In genomic region chr17:3393981-3394380, GRCm38 (mm10) we compare ENCODE assay signal across 15 mouse cellular contexts.
"Had no signal": no experiment of that assay in that cellular context is flagged by ENCODE, and none has a peak within 500 bp of the region (broad histone marks: within the 10 kb centered on the region; RNA-seq: fewer than 3 reads in every experiment).

No protein-coding gene starts in this region.

- H3K4me3 ChIP-seq: kidney, embryonic 15.5 days; limb, embryonic 15.5 days; liver, embryonic 12.5 days; midbrain, embryonic 10.5 days; midbrain, embryonic 15.5 days; neural tube, embryonic 13.5 days had no signal

- H3K9me3 ChIP-seq: kidney, embryonic 15.5 days; limb, embryonic 15.5 days; liver, embryonic 12.5 days; midbrain, embryonic 10.5 days; midbrain, embryonic 15.5 days; neural tube, embryonic 13.5 days had no signal

- DNase-seq: kidney, postnatal 14 days; lung, embryonic 14.5 days; lung, postnatal 10 days; lung, postnatal 4 days; retina, postnatal 1 day; right cerebral cortex, postnatal 4 days; spleen, adult 18-20 months; thymus, adult 2 months; thymus, postnatal 25 days had no signal

- H3K4me1 ChIP-seq: liver, embryonic 12.5 days; midbrain, embryonic 10.5 days; midbrain, embryonic 15.5 days had no signal

- H3K4me2 ChIP-seq: kidney, embryonic 15.5 days; limb, embryonic 15.5 days; liver, embryonic 12.5 days; lung, embryonic 14.5 days; midbrain, embryonic 15.5 days; neural tube, embryonic 13.5 days had no signal

- H3K36me3 ChIP-seq: kidney, embryonic 15.5 days; limb, embryonic 15.5 days; liver, embryonic 12.5 days; midbrain, embryonic 10.5 days; midbrain, embryonic 15.5 days; neural tube, embryonic 13.5 days had no signal

- ATAC-seq: liver, embryonic 12.5 days; midbrain, embryonic 15.5 days had no signal

- H3K27me3 ChIP-seq: kidney, embryonic 15.5 days; limb, embryonic 15.5 days; liver, embryonic 12.5 days; midbrain, embryonic 15.5 days; neural tube, embryonic 13.5 days had no signal

- H3K27ac ChIP-seq: kidney, embryonic 15.5 days; limb, embryonic 15.5 days; liver, embryonic 12.5 days; midbrain, embryonic 10.5 days; midbrain, embryonic 15.5 days; neural tube, embryonic 13.5 days had no signal

- H3K9ac ChIP-seq: kidney, embryonic 15.5 days; limb, embryonic 15.5 days; liver, embryonic 12.5 days; lung, embryonic 14.5 days; midbrain, embryonic 15.5 days; neural tube, embryonic 13.5 days had no signal
